Mouse (Mus musculus): ENCODE data around the gene Tnks2.
"Not testable (repeated sequence)": the region's sequence is repeated elsewhere in the genome, so short reads cannot be mapped to it uniquely, and the experiment has no call there.

Gene Tnks2

DNA sequence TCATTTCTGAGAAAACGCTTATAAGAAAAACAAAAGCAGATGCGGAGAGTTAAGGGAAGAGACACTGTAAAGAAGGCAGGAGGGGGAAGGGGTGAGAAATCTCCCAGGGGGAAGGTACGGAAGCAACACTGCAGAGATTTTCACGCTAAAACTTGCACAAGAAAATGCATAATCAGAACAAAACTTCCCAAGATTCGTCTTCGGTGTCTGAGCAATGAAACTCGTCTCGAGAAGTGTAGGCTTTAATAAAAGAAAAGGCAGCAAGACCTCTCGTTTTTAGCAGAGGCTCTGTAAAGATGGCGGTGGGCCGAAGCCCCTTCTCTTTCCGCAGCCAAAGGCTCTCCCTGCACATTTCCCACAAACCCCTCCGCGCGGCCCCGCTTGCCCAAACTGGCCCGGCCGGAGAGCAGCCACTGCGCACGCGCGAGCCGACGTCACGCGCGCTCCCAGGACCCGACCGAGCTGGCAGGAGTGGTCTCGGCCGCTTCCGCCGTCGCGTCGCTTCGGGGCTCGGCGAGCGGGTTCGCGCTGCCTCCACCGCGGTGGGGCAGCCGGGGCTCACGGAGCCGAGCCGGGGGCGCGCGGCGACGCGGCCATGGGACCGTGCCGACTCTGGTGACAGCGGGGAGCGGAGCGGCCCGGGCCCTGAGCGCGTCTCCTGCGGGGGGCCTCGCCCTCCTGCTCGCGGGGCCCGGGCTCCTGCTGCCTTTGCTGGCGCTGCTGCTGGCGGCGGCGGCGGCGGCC lies at the start of gene Tnks2:
Tnks2 (plus strand) TSS at position 445 of the 744 bp plus-strand sequence.
- DNase-seq: peak; percentile 97 to 98

DNA sequence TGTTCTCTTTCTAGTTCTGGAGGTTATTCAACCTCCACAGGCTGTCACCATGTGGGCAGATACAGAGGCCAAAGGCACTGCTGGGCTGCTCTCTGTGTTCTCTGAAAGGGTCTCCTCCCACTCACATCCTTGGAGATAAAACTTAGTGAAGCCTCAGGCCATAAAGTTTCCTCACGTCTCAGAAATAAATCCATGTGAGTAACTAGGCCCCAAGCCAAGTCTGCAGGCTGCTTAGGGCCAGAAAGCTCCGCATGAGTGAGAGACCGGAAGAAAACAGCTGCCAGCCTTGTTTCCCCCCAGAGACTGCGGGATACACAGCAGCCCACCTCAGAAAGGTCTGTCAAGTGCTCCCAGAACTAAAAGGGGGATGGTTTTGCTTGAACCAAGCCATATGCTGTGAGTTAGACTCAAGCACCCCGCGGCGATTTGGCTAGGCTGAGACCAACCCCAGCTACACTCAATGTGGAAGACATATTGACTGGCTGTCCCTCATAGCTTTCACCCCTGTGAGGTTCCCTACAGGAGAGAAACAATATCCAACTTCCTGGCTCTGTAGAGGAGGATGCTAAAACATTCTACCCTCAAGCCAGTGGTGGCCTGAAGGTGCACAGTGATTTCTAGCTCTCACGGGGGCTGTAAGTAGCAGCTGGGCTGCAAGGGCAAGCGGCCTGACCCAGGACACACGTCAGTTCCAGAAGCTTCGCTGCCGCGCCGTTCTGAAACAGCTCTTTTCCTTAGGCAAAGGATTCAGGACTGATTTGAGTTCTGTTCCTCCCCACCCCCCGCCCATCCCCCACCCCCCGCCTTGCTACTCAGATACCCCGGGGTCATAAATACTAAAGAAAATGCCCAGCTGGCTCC lies 43.9 kb upstream of the Tnks2 start:
- peak; percentile 35 to 50 for DNase-seq

- DNase-seq: no peak
Measured at GRCm38 (mm10) chr19:36792589-36792988, 41.4 kb upstream of the Tnks2 start.

DNA sequence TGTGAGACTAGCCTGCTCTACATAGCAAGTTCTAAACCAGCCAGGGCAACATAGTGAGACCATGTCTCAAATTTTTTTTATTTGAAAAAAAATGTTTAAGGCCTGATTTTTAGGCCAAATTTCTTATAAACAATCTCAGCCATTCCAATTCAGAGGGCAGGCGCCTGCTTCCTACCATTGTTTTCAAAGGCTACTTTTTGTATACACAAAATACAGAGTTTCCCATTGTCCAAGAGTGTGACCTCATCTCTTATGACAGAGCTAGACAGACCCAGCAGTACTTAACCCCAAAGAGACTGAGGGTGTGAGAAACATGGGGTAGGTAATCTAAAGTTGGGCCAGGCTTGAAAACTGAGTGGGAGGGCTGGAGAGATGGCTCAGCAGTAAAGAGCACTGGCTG lies 40.6 kb upstream of the Tnks2 start:
- no peak for DNase-seq

- DNase-seq: no peak
Measured at GRCm38 (mm10) chr19:36794008-36794407, 40.0 kb upstream of the Tnks2 start.

DNA sequence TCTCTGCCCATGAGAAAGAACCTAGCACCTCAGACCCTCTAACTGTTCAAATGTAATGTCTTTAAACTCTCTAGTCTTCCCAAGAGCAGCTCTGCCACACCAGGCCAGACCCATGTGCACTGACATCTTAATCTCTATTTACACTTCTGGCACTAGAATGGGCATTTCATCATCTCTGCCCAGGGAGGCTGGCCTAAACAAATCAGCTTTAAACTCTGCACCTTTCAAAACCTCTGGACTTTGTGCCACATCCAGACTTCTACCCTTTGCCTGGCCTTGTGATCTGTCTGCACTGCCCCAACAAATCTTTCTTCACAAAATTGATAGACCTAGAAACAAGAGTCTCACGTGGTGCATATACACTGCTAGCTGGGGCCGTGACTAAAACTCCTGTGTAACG lies 38.8 kb upstream of the Tnks2 start:
- no peak for DNase-seq

DNA sequence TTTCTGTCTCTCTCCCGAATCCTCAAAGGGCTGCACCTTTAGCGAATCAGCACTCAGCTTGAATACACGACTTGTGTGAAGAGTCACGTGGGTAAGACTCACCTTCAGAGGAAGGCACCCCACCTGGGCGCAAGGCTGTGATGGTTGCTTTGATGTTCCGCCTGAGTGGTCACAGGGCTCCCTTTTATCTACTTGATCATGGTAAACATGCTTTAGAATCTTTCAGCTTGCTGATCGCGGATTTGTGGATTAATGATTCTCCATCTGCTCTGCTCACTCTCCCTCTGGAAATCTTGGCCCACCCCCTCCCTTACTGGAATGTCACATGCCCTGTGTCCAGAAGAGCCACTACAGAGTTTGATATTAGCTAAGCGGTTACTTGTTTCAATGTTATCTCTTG lies 37.1 kb upstream of the Tnks2 start:
- DNase-seq: no peak

DNA sequence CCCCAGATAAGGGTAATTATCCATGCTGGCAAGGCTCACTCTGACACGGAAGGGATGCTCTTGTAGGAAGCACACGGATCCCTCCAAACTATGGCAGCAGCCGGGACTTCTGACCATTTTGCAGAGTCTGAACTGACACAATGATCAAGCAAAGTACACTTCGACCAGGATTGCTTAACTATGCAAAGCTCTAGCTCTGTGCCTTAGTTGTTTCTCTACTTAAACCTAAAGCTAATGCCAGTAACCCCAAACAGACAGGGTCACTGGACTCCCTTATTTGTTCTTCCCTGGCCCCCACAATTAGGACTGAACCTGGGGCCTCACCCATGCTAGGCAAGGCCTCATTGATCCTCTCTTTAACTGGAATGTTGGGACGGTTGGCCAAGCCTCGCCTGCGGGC lies 33.7 kb upstream of the Tnks2 start:
- DNase-seq: no peak

DNA sequence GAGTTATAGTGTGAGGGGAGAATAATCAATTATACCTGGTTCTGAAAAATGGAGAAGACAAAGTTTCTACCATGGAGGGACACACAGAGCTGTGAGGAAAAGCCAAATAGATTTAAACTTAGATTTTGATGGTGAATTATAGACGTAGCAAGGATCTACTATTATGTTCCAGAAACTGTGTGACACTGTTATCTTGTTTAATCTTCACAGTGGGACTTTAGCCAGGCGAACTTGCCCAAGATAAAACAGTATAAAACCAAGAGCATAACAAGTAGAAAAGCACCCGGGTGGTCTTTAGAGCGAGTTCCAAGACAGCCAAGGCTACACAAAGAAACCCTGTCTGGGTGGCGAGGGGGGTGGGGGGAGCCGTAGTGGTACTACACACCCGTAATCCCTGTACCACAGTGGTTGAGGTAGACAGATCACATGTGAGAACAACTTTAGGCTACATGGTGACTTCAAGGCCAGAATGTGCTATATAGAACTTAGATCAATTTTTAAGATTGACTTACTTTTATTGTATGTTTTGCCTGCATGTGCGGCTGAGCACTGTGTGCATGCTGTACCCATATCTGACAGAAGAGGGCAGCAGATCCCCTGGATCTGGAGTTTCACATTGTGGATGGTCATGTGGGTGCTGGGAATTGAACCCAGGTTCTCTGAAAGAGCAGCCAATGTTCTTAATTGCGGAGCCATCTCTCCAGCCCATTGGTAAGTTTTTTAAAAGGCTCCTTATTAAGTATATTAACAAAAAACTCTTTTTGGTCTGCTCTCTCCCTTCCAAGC lies 32.0 kb upstream of the Tnks2 start:
- DNase-seq: no peak

GRCm38 (mm10) chr19:36803403-36803802 lies 30.6 kb upstream of the Tnks2 start:
- DNase-seq: no peak

DNA sequence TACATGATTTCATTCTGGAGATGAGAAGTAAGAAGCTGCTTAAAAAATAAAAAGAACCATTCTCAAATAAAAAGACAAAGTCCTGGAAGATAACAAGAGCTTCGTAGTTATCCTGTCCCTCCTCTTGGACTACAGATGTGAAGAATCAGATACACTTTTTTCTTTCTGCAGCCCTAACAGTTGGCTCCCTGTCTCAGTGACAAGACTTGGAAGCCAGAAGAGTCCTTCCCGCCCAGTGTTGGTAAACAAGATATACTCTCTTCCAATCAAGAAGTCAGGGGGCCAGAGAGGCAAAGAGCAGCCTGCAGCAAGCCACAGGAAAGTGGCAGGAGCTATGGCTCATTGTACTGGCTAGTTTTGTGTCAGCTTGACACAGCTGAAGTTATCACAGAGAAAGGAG lies 27.2 kb upstream of the Tnks2 start:
- no peak for DNase-seq

DNA sequence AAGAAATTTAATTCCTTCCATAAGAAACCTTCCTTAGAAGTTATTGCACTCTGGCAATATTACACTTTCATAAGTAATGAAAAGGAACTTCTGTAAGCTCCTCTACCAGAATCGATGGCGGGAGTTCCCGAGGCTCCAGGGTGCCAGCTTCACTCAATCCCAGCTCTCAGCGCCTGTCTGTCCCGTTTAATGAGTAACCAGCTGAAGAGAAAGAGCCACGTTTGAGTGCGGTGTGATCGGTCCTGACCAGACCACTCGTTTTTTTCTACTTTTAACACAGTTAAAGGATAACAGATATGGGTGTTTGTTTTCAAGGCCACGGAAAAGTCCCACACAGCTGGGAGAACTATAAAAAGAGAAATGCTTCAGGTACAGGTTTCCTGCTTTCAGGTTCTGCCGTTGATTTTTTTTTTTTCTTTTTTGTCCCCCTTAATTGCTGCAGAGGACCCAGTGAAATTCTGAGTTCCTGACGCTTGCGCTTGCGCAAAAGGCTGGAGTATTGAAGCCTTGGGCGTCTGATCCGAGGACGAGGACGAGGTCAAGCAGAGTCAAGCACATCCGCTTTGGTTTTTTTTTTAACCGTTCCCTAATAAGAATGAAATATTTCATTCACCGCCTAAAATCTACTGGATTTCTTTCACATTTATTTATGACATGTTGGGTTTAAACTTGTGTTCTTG lies 25.5 kb upstream of the Tnks2 start:
- DNase-seq: no peak

- DNase-seq: peak in 1 of 2 experiments; percentile 14
Measured at GRCm38 (mm10) chr19:36809476-36810168, 24.4 kb upstream of the Tnks2 start.

DNA sequence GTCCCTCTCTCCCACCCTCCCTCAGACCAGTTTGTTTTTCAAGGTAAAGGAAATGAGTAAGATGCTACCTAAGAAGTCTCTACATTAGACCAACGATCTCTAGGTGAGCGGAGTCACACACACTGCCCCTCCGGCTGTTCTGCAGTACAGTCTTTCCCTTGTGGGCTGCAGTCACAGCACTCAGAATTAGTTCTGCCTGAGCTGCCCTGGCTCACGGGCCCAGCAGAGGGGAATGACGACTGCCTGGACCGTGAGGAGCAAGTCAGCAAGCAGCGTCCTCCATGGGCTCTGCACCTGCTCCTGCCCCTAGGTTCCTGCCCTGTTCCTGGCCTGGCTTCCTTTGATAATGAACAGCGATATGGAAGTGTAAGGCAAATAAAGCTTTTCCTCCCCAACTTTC lies 22.0 kb upstream of the Tnks2 start:
- no peak for DNase-seq

- peak; percentile 42 to 46 for DNase-seq
Measured at GRCm38 (mm10) chr19:36815396-36816271, 18.4 kb upstream of the Tnks2 start.

- peak in 1 of 2 experiments; percentile 23 for DNase-seq
Measured at GRCm38 (mm10) chr19:36818141-36818885, 15.7 kb upstream of the Tnks2 start.

DNA sequence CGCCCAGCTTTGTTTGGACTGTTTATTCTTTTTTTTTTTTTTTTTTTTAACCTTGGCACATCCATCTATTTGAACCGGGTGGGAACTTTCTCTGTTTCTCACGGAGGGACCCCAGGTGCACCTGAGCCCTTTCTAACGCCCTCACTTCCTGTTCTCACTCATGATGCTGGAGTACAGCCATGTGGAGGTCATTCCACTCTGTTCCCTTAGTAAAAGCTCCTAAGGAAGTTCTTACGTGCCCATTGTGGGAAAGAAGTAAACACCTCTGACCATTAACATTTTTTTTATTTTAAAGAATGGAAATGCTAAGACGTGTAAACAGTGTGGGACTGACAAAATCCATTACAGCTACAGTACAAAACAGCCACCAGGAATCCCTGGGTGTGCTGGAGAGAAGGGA lies 14.8 kb upstream of the Tnks2 start:
- DNase-seq: no peak

- no peak for DNase-seq
Measured at GRCm38 (mm10) chr19:36820469-36820868, 13.6 kb upstream of the Tnks2 start.

DNA sequence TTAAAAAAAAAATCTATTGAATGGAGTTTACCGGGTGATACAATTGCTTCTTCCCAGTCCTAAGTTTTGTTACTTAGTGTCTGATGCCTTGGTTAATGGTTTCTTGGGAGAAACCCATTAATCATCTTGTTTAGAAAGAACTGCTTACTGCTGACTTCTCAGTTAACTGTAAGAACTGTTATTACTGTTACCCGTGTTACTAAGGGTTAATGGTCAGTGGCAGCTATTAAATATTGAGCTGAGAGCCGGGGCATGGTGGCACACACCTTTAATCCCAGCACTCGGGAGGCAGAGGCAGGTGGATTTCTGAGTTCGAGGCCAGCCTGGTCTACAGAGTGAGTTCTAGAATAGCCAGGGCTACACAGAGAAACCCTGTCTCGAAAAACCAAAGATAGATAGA lies 12.7 kb upstream of the Tnks2 start:
- not testable (repeated sequence) for DNase-seq

DNA sequence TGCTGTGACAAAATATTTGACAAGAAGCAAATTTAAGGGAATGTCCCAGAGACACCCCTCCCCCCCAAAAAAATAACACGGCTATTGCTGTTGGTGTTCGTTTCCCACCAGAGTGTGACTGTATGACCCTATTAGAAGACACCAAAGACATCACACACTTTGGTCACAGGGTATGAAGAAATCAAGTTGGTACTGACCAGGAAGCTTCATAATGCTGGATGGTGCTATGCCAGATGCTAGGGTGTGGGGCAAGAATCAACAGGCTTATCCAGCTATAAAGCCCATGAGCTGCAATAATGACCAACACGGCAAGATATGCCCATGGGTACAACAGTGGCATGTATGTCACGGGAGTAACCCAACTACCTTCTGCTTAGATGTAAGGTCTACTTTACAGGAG lies 11.3 kb upstream of the Tnks2 start:
- DNase-seq: no peak
